Mouse (Mus musculus) monocyte, adult 5-6 weeks (primary cell): ENCODE measurements around the gene Vsig4. TPM values are rescaled to one million over a fixed set of nuclear protein-coding genes. Genes with fewer than 3 reads are reported as not detected.
"Not testable (repeated sequence)": the region's sequence is repeated elsewhere in the genome, so short reads cannot be mapped to it uniquely, and the experiment has no call there.

Experiments used
- ATAC-seq: fragments of 153-309, 156-312 bp; replicated peaks from 2 replicates; pipeline ENCODE4 v1.8.0; 2017; ENCODE audit warnings: mild to moderate bottlenecking; ENCODE audit not compliant: low TSS enrichment, insufficient number of reproducible peaks, severe bottlenecking, poor library complexity, low FRiP score
- total RNA-seq: library from RNA; stranded (forward); fragments of 200-1000, 200-491, 200-594 nt; gene quantifications from 3 replicates; pipeline ENCODE4 v1.2.3, GENCODE M21; 2017

Gene Vsig4
- total RNA-seq: not detected in 3 replicates

GRCm38 (mm10) chrX:96293338-96293737, at the start of gene Vsig4:
Gene Vsig4 (minus strand): TSS chrX:96293438.
- ATAC-seq: no peak

DNA sequence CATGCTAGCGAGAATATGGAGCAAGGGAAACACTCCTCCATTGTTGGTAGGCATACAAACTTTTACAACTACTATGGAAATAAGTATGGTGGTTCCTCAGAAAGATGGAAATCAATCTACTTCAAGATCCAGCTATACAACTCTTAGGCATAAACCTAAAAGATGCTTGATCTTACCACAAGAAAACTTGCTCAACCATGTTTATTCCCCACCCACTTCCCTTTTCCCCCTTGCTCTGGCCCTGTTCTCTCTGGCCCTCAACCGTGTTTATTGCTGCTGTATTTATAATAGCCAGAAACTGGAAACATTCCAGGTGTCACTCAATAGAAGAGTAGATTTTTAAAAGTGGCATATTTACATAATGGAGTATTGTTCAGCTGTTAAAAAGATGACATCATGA, 45.9 kb upstream of the Vsig4 start:
- no peak for ATAC-seq

GRCm38 (mm10) chrX:96329764-96330163, 36.5 kb upstream of the Vsig4 start:
- ATAC-seq: 0 out of 2 replicates have a peak, but pooled peaks have one; percentile 50

DNA sequence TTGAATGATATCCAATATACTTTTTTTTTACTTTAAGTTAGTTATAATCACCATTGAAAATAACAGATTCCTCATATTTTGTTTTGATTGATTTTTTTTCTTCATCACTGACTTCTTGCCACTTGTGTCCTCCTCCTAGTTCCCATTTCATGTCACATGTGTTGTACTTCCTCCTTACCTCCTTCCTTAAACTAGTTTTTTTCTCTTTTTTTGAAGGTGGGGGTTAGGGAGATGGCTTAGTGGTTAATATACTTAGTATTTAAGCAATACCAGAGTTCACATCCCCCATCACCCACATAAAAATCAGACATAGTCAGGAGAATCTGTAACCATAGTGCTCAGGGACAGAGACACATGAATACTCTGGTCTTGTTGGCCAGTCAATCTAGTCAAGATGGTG, 36.7 kb downstream of the Vsig4 start:
- ATAC-seq: peak; percentile 83

DNA sequence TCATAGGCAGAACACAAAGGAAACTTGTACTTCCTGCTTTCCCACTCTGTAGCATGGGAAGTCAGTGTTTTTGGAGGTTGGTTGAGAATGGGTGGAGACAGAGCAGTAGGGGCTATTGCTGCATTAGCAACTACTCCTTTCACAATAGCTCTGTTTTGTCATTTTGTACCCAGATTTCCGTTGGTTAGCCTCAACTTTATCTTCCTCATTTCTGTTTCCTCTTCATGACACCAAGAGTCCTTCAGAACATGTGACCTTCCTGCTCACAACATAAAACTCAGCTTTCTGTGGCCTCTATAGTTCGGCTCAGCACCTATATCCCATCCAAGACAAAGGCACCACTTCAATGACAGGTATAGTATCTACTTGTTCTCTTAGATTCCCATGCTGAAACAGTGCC, 53.6 kb downstream of the Vsig4 start:
- peak; percentile 80 for ATAC-seq

DNA sequence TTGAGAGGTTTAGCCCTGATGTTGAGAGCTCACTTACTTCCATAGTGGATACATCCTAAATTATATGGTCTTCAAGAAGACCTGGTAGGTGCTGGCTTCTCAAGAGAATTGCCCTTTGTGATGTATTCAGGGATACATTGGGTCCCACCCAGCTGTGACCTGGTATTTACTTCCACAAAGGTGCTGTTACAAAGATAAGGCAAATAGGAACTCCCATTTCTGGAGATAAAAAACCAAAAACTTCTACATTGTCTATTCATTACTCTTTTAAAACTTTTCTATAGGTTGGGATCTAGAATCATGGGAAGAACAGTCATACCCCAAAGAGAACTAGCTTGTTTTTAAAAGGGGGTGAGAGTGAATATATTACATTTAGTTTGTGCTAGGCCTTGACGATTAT, 54.2 kb downstream of the Vsig4 start:
- ATAC-seq: no peak

GRCm38 (mm10) chrX:96235775-96236174, 57.5 kb downstream of the Vsig4 start:
- no peak for ATAC-seq

GRCm38 (mm10) chrX:96227030-96227429, 66.2 kb downstream of the Vsig4 start:
- ATAC-seq: no peak

- no peak for ATAC-seq
Observed at GRCm38 (mm10) chrX:96225474-96225873, 67.8 kb downstream of the Vsig4 start.

DNA sequence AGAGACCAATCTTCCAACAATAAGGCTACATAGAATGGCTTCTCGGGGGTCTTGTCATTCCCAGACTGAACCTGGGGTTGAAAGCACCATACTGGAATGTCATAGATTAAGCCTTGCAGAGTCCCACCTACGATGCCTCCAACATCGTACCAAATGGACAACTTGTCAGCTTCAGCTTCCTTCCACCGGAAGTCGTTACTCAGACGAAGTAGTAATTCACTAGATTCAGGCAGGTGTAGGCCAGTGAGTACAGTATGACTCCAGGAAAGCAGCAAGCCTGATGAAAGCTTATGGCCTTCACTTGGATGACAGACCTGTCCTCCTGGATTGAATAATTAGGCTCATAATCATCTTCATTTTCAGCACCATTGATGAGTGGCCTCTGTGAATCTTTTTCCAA, 69.0 kb downstream of the Vsig4 start:
- no peak for ATAC-seq

GRCm38 (mm10) chrX:96218088-96218487, 75.2 kb downstream of the Vsig4 start:
- peak; percentile 73 for ATAC-seq

- no peak for ATAC-seq
Observed at GRCm38 (mm10) chrX:96206872-96207271, 86.4 kb downstream of the Vsig4 start.

- ATAC-seq: not testable (repeated sequence)
Observed at GRCm38 (mm10) chrX:96205143-96205542, 88.1 kb downstream of the Vsig4 start.

Other genes with a start within 250 kb of the Vsig4 start
- 552 to 879 TPM (median 675 TPM) in 3 replicates for gene Msn, start 197.4 kb downstream of the Vsig4 start, total RNA-seq
- gene Heph, start 161.9 kb upstream of the Vsig4 start, total RNA-seq: not detected in 3 replicates
- gene Hsf3, start 162.9 kb upstream of the Vsig4 start, total RNA-seq: 0.85 TPM in 1 of 3 replicates, not detected in the others